Mouse (Mus musculus): ENCODE measurements around the gene Fam241b. TPM values are rescaled to one million over a fixed set of nuclear protein-coding genes. Genes with fewer than 3 reads are reported as not detected.
"Not testable (repeated sequence)": the region's sequence is repeated elsewhere in the genome, so short reads cannot be mapped to it uniquely, and the experiment has no call there.

Gene Fam241b
- polyA plus RNA-seq, 1 experiment from 2014 or later = 8.0 TPM

DNA sequence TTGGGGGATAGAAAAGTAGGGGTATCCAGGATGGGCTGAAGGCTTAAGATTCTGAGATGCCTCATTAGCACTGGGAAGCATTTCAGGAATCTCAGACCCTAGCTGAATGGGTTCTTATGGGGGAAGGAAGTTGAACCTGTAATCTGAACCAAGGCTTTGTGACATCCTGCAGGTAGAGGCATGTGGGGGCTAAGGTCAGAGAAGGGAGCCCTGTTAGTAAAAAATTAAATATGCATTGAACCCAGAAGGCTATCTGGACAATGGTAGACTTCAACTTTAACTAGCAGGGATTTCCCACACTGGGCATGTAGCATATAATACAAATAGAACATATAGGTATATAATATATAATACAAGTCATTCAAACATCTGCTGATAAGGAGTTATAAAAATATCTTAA lies 54.2 kb downstream of the Fam241b start:
- H3K4me3 ChIP-seq (ENCODE audit: low read depth, low read length) = no peak overlapping the region
- no peak overlapping the region for H3K27ac ChIP-seq (ENCODE audit: low read depth, low read length)
- no peaks in the 10 kb centered on the region for H3K36me3 ChIP-seq (ENCODE audit: control insufficient read depth, insufficient read depth, low read length)
- no peak overlapping the region for H3K9ac ChIP-seq (ENCODE audit: low read length)
- no peak overlapping the region for H3K4me2 ChIP-seq (ENCODE audit: low read depth, low read length, severe bottlenecking)
- ATAC-seq (replicated peaks; ENCODE audit: low FRiP score) = no peak
- H3K27me3 ChIP-seq (ENCODE audit: control insufficient read depth, insufficient read depth, low read length) = no peaks in the 10 kb centered on the region
- no peak for DNase-seq (ENCODE audit: low spot score)
- H3K9me3 ChIP-seq (ENCODE audit: control insufficient read depth, low read length) = no peaks in the 10 kb centered on the region
- no peaks in the 10 kb centered on the region for H3K4me1 ChIP-seq (replicated peaks; ENCODE audit: control insufficient read depth, insufficient read depth, low read length)

DNA sequence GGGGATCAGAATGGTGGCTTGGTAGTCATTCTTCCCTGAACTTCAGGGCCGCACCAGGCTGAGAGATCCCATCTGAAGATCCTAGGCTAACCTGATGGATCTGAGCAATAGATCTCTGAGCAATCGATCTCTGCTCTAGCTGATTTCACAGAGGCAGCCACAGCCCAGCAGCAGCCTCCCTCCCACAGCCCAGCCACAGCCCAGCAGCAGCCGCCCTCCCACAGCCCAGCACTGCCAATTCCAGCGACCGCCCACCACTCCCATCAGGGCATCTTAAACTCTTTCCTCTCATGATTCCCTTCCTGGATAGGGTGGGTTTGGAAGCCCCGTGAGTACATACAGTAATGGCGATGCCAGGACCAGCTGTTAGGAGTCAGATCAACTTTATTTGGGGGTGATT lies 54.6 kb downstream of the Fam241b start:
- Histone ChIP-seq H3K9ac (ENCODE audit: low read length) (no peak overlapping the region), H3K27ac (ENCODE audit: low read depth, low read length) (no peak overlapping the region), H3K4me2 (ENCODE audit: low read depth, low read length, severe bottlenecking) (no peak overlapping the region), H3K9me3 (ENCODE audit: control insufficient read depth, low read length) (no peaks in the 10 kb centered on the region), H3K27me3 (ENCODE audit: control insufficient read depth, insufficient read depth, low read length) (no peaks in the 10 kb centered on the region), H3K4me3 (ENCODE audit: low read depth, low read length) (no peak overlapping the region), H3K4me1 (replicated peaks; ENCODE audit: control insufficient read depth, insufficient read depth, low read length) (no peaks in the 10 kb centered on the region), H3K36me3 (ENCODE audit: control insufficient read depth, insufficient read depth, low read length) (no peaks in the 10 kb centered on the region)
- WGBS = 62% methylated on average over 7 of the region's 7 CpGs
- no peak for ATAC-seq (replicated peaks; ENCODE audit: low FRiP score)
- DNase-seq (ENCODE audit: low spot score) = no peak

DNA sequence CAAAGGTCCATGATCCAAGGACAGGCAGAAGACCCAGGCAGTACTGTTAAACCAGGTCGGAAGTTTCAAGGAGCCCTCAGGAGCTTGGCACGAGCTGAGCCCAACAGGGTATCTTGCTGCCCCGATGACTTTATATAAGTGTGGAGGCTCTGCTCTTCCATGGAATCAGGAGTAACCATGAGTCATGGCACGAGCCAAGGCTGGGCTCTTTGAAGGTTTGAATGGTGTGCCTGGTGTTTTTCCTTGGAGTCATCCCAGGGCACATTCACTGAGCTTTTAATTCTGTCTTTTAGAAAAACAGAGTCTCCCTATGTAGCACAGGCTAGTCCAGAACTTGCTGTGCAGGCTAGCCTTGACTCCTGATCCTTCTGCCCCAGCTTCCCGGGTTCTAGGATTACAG lies 55.3 kb downstream of the Fam241b start:
- Histone ChIP-seq H3K36me3 (ENCODE audit: control insufficient read depth, insufficient read depth, low read length) (no peaks in the 10 kb centered on the region), H3K4me2 (ENCODE audit: low read depth, low read length, severe bottlenecking) (no peak overlapping the region), H3K27ac (ENCODE audit: low read depth, low read length) (no peak overlapping the region), H3K9ac (ENCODE audit: low read length) (no peak overlapping the region), H3K9me3 (ENCODE audit: control insufficient read depth, low read length) (no peaks in the 10 kb centered on the region), H3K4me1 (replicated peaks; ENCODE audit: control insufficient read depth, insufficient read depth, low read length) (no peaks in the 10 kb centered on the region), H3K27me3 (ENCODE audit: control insufficient read depth, insufficient read depth, low read length) (no peaks in the 10 kb centered on the region), H3K4me3 (ENCODE audit: low read depth, low read length) (no peak overlapping the region)
- ATAC-seq (replicated peaks; ENCODE audit: low FRiP score) (no peak), DNase-seq (ENCODE audit: low spot score) (no peak)
- WGBS = 89% methylated on average over 5 of the region's 5 CpGs

DNA sequence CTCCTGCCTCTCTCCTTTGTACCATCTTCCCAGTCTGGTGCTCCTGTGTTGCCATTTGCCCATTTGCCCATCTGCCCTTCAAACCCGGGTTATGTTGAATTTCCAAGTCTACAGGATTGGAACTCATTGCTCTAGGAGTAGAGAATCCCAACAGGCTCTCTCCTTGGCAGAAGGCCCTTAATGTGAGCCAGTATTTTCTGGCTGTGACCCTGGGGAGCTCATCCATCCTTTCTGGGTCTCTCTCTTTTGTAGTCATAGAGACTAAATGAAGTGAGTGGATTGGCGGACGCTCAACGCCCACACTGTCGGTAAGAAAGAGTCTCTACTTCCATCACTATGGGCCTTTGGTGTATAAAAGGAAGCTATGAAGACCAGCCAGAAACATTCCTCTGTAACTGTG lies 56.9 kb downstream of the Fam241b start:
- WGBS = 94% methylated on average over 5 of the region's 5 CpGs
- H3K27ac ChIP-seq (ENCODE audit: low read depth, low read length) = no peak overlapping the region
- H3K9me3 ChIP-seq (ENCODE audit: control insufficient read depth, low read length) = no peaks in the 10 kb centered on the region
- H3K4me3 ChIP-seq (ENCODE audit: low read depth, low read length) = no peak overlapping the region
- H3K4me2 ChIP-seq (ENCODE audit: low read depth, low read length, severe bottlenecking) = no peak overlapping the region
- no peaks in the 10 kb centered on the region for H3K36me3 ChIP-seq (ENCODE audit: control insufficient read depth, insufficient read depth, low read length)
- no peaks in the 10 kb centered on the region for H3K4me1 ChIP-seq (replicated peaks; ENCODE audit: control insufficient read depth, insufficient read depth, low read length)
- no peak for DNase-seq (ENCODE audit: low spot score)
- H3K27me3 ChIP-seq (ENCODE audit: control insufficient read depth, insufficient read depth, low read length) = no peaks in the 10 kb centered on the region
- H3K9ac ChIP-seq (ENCODE audit: low read length) = no peak overlapping the region
- no peak for ATAC-seq (replicated peaks; ENCODE audit: low FRiP score)

DNA sequence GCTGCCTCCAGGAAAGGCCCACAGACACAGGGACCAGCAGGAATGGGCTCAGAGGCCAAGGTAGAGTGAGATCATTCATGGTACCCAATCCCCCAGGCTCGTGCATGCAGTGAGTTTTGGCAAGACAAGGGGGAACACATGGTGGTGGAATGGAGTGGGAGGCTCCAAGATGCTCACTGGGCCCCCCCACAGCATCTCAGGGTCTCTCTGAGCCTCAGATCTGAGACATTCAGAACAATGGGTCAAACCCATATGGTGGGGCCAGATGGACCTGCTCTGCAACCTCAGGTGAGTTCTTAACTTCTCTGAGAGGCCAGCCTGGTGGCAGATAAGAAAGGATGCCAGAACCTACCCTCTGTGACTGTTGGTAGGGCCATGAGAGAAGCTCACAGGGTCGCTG lies 57.7 kb downstream of the Fam241b start:
- no peaks in the 10 kb centered on the region for H3K4me1 ChIP-seq (replicated peaks; ENCODE audit: control insufficient read depth, insufficient read depth, low read length)
- no peaks in the 10 kb centered on the region for H3K27me3 ChIP-seq (ENCODE audit: control insufficient read depth, insufficient read depth, low read length)
- no peak overlapping the region for H3K4me2 ChIP-seq (ENCODE audit: low read depth, low read length, severe bottlenecking)
- H3K36me3 ChIP-seq (ENCODE audit: control insufficient read depth, insufficient read depth, low read length) = no peaks in the 10 kb centered on the region
- no peak for DNase-seq (ENCODE audit: low spot score)
- H3K27ac ChIP-seq (ENCODE audit: low read depth, low read length) = no peak overlapping the region
- no peak for ATAC-seq (replicated peaks; ENCODE audit: low FRiP score)
- 64% methylated on average over 2 of the region's 2 CpGs for WGBS
- H3K4me3 ChIP-seq (ENCODE audit: low read depth, low read length) = no peak overlapping the region
- H3K9me3 ChIP-seq (ENCODE audit: control insufficient read depth, low read length) = no peaks in the 10 kb centered on the region
- H3K9ac ChIP-seq (ENCODE audit: low read length) = no peak overlapping the region

DNA sequence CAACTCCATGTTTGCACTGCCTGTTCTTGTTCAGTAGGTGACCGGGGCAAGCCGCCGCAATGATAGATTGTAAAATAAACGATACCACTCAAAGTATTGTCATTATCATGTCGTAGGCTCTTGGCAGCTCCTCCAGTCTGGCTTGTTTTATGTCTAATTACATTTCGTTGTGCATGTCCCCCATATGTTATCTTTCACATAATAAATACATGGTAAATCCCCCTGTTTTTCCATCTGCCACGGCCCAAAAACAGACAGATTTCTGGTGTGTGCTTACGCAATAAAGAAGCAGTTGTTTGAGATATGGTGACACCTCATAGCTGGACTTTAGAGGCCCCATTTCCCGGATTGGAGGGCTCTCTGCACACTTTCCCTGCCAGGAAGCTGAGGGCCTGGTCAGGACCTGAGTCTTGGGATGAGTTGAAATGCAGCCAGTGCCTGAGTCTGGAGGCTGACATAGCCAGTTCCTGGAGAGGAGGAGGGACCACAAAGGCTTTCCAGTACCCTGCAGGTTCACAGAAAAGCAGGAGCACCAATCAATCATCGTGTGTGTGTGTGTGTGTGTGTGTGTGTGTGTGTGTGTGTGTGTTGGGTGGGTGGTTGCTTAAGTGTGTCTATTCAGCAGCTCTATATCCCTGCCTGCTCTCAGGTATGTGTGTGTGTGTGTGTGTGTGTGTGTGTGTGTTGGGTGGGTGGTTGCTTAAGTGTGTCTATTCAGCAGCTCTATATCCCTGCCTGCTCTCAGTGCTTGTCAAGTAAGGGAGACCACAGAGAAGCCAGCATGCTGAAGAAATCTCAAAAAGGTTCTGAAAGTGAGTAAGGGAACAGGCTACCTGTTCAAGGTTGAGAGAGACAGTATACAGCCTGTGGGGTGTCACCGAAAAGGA lies 67.2 kb downstream of the Fam241b start:
- Histone ChIP-seq H3K4me3 (ENCODE audit: low read depth, low read length) (no peak overlapping the region), H3K4me1 (replicated peaks; ENCODE audit: control insufficient read depth, insufficient read depth, low read length) (no peaks in the 10 kb centered on the region), H3K4me2 (ENCODE audit: low read depth, low read length, severe bottlenecking) (no peak overlapping the region), H3K27ac (ENCODE audit: low read depth, low read length) (no peak overlapping the region), H3K27me3 (ENCODE audit: control insufficient read depth, insufficient read depth, low read length) (no peaks in the 10 kb centered on the region), H3K9me3 (ENCODE audit: control insufficient read depth, low read length) (no peaks in the 10 kb centered on the region; the same call in 1 of the 2 replicates), H3K36me3 (ENCODE audit: control insufficient read depth, insufficient read depth, low read length) (no peaks in the 10 kb centered on the region), H3K9ac (ENCODE audit: low read length) (no peak overlapping the region)
- no peak for DNase-seq (ENCODE audit: low spot score)
- 90% methylated on average over 11 of the region's 11 CpGs for WGBS
- no peak for ATAC-seq (replicated peaks; ENCODE audit: low FRiP score)

DNA sequence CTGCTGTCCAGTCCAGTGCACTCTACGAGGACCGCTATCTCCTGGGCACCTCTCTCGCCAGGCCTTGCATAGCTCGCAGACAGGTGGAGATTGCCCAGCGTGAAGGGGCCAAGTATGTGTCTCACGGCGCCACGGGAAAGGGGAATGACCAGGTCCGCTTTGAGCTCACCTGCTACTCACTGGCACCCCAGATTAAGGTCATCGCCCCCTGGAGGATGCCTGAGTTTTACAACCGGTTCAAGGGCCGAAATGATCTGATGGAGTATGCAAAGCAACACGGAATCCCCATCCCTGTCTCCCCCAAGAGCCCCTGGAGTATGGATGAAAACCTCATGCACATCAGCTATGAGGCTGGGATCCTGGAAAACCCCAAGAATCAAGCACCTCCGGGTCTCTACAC lies 72.4 kb downstream of the Fam241b start:
- DNase-seq (ENCODE audit: low spot score); ATAC-seq (replicated peaks; ENCODE audit: low FRiP score); H3K36me3 ChIP-seq (ENCODE audit: control insufficient read depth, insufficient read depth, low read length); H3K4me2 ChIP-seq (ENCODE audit: low read depth, low read length, severe bottlenecking); H3K4me3 ChIP-seq (ENCODE audit: low read depth, low read length); H3K27me3 ChIP-seq (ENCODE audit: control insufficient read depth, insufficient read depth, low read length); H3K27ac ChIP-seq (ENCODE audit: low read depth, low read length); H3K9me3 ChIP-seq (ENCODE audit: control insufficient read depth, low read length); H3K4me1 ChIP-seq (replicated peaks; ENCODE audit: control insufficient read depth, insufficient read depth, low read length); H3K9ac ChIP-seq (ENCODE audit: low read length): not testable (repeated sequence)
- WGBS = 77% methylated on average over 11 of the region's 14 CpGs

DNA sequence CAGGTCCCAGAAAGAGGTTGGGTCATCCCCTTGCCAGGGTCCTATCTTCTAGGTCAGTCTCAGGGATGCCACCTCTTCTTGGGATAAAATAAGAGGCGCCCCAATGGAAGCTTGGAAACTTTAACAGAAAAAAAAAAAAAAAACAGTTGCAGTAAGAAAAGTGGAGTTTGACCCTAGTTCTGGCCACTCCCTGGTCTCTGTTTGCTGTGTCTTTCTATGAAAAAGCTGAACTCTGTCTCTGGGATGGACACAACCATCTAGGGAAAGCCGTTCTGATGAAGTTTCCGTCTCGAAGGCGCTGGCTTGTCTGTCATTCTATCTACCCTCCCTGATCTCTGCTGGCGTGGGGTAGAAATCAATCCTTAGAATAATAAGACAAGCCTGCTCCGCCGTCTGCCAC lies 73.1 kb downstream of the Fam241b start:
- ATAC-seq (replicated peaks; ENCODE audit: low FRiP score) = no peak
- 90% methylated on average over 8 of the region's 8 CpGs for WGBS

DNA sequence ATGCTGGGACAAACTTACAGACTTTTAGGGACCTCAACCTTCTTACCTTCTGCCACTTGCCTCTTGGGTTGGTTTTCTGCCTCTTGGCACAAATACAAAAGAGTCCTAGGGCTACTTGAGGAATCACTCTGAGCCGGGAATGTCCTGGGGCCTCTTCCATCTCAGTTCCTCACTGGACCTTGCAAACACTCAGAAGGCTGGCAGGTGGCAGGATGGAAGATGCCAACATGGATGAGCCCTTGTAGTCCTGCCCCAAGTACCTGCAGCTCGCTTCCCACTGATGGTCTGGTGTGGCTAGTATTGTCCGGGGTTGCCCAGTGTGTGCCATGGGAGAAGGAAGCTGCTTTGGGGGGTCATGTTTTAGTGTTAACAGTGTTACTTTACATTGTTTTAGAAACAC lies 73.8 kb downstream of the Fam241b start:
- H3K27me3 ChIP-seq (ENCODE audit: control insufficient read depth, insufficient read depth, low read length) = no peaks in the 10 kb centered on the region
- H3K36me3 ChIP-seq (ENCODE audit: control insufficient read depth, insufficient read depth, low read length) = no peaks in the 10 kb centered on the region
- 89% methylated on average over 3 of the region's 3 CpGs for WGBS
- H3K4me2 ChIP-seq (ENCODE audit: low read depth, low read length, severe bottlenecking) = no peak overlapping the region
- no peak overlapping the region for H3K4me3 ChIP-seq (ENCODE audit: low read depth, low read length)
- no peaks in the 10 kb centered on the region for H3K4me1 ChIP-seq (replicated peaks; ENCODE audit: control insufficient read depth, insufficient read depth, low read length)
- DNase-seq (ENCODE audit: low spot score) (no peak), ATAC-seq (replicated peaks; ENCODE audit: low FRiP score) (no peak)
- H3K9ac ChIP-seq (ENCODE audit: low read length) = no peak overlapping the region
- no peak overlapping the region for H3K27ac ChIP-seq (ENCODE audit: low read depth, low read length)
- no peaks in the 10 kb centered on the region for H3K9me3 ChIP-seq (ENCODE audit: control insufficient read depth, low read length)

More for the DNA sequence above, 73.1 kb downstream of the Fam241b start:
- no peak overlapping the region for H3K27ac ChIP-seq (ENCODE audit: low read depth, low read length)
- no peak overlapping the region for H3K4me3 ChIP-seq (ENCODE audit: low read depth, low read length)
- H3K9ac ChIP-seq (ENCODE audit: low read length) = no peak overlapping the region
- no peaks in the 10 kb centered on the region for H3K4me1 ChIP-seq (replicated peaks; ENCODE audit: control insufficient read depth, insufficient read depth, low read length)
- no peaks in the 10 kb centered on the region for H3K27me3 ChIP-seq (ENCODE audit: control insufficient read depth, insufficient read depth, low read length)
- H3K36me3 ChIP-seq (ENCODE audit: control insufficient read depth, insufficient read depth, low read length) = no peaks in the 10 kb centered on the region
- DNase-seq (ENCODE audit: low spot score) = no peak
- no peak overlapping the region for H3K4me2 ChIP-seq (ENCODE audit: low read depth, low read length, severe bottlenecking)
- H3K9me3 ChIP-seq (ENCODE audit: control insufficient read depth, low read length) = no peaks in the 10 kb centered on the region
